Mouse (Mus musculus) B cell, adult 67 days (primary cell): Measurements from ENCODE around the gene Klk1b3. TPM values are rescaled to one million over a fixed set of nuclear protein-coding genes. Genes with fewer than 3 reads are reported as not detected.

Experiments
- total RNA-seq, 2 experiments: library from RNA; stranded (reverse); gene quantifications; 4 replicates each; pipeline ENCODE4 v1.2.4; 2023

Gene Klk1b3
- total RNA-seq = not detected

GRCm38 (mm10) chr7:44197891-44198290, at the start of gene Klk1b3:
Gene Klk1b3 (plus strand): TSS chr7:44198191.

GRCm38 (mm10) chr7:44187936-44188335, 10.1 kb upstream of the Klk1b3 start, which contains the start of gene Klk1b24:
Gene Klk1b24 (plus strand): TSS chr7:44188236.

GRCm38 (mm10) chr7:44207135-44207534, 9.1 kb downstream of the Klk1b3 start, which contains the start of gene Klk1b4:
Gene Klk1b4 (plus strand): TSS chr7:44207435.

GRCm38 (mm10) chr7:44215645-44216044, 17.7 kb downstream of the Klk1b3 start, which contains the start of gene Klk1b5:
Gene Klk1b5 (plus strand): TSS chr7:44215945.

GRCm38 (mm10) chr7:44225076-44225475, 27.1 kb downstream of the Klk1b3 start, which contains the start of gene Klk1:
Gene Klk1 (plus strand): TSS chr7:44225360.

GRCm38 (mm10) chr7:44235909-44236308, 37.9 kb downstream of the Klk1b3 start, which contains the start of gene Gm36864:
Gene Gm36864 (plus strand): TSS chr7:44236177.

GRCm38 (mm10) chr7:44246055-44246983, 48.3 kb downstream of the Klk1b3 start, which contains the start of the genes 1700028J19Rik and 2410002F23Rik:
Gene 1700028J19Rik (minus strand): TSS chr7:44246695.
Gene 2410002F23Rik (plus strand): TSS chr7:44246722.

Other genes with a start within 250 kb of the Klk1b3 start
- gene Klk1b8, start 247.5 kb upstream of the Klk1b3 start, total RNA-seq = not detected
- gene Klk1b1, start 231.4 kb upstream of the Klk1b3 start, total RNA-seq = not detected
- not detected for gene Klk1b9, start 222.1 kb upstream of the Klk1b3 start, total RNA-seq
- gene Klk1b11, start 202.3 kb upstream of the Klk1b3 start, total RNA-seq = not detected
- not detected for gene Klk1b26, start 186.0 kb upstream of the Klk1b3 start, total RNA-seq
- gene Klk1b27, start 145.9 kb upstream of the Klk1b3 start, total RNA-seq = not detected
- gene Klk1b21, start 95.9 kb upstream of the Klk1b3 start, total RNA-seq = not detected
- not detected for gene Klk1b22, start 85.5 kb upstream of the Klk1b3 start, total RNA-seq
- gene Klk1b16, start 61.4 kb upstream of the Klk1b3 start, total RNA-seq = not detected
- gene Klk1b24, start 10.0 kb upstream of the Klk1b3 start, total RNA-seq = not detected
- gene Klk1b4, start 9.2 kb downstream of the Klk1b3 start, total RNA-seq = not detected
- gene Klk1b5, start 17.8 kb downstream of the Klk1b3 start, total RNA-seq = not detected
- not detected for gene Klk1, start 27.2 kb downstream of the Klk1b3 start, total RNA-seq
- gene Gm36864, start 38.0 kb downstream of the Klk1b3 start, total RNA-seq = not detected
- 1 to 10 TPM; 1.8 to 2.2 TPM for gene 1700028J19Rik, start 48.5 kb downstream of the Klk1b3 start, total RNA-seq
- gene 2410002F23Rik, start 48.5 kb downstream of the Klk1b3 start, total RNA-seq = 100 to 1,000 TPM; 154 to 171 TPM
- not detected for gene Acp4, start 59.2 kb downstream of the Klk1b3 start, total RNA-seq
- not detected for gene Gm15517, start 63.3 kb downstream of the Klk1b3 start, total RNA-seq
- 1 to 10 TPM; 1.2 to 1.7 TPM for gene Clec11a, start 108.7 kb downstream of the Klk1b3 start, total RNA-seq
- gene Shank1, start 112.1 kb downstream of the Klk1b3 start, total RNA-seq = 10 to 100 TPM; 38.5 to 52.4 TPM
- gene Syt3, start 185.9 kb downstream of the Klk1b3 start, total RNA-seq = not detected
- 1 to 10 TPM in 1 of 2 experiments, not detected in 1; 1.1 TPM for gene 1700008O03Rik, start 187.6 kb downstream of the Klk1b3 start, total RNA-seq
- gene Lrrc4b, start 230.8 kb downstream of the Klk1b3 start, total RNA-seq = not detected